Mouse (Mus musculus): ENCODE data around the gene Nfkb2. TPM values are rescaled to one million over a fixed set of nuclear protein-coding genes. Genes with fewer than 3 reads are reported as not detected.
A peak's percentile ranks its signal among the peaks of the same experiment; 100 is the strongest.

Gene Nfkb2
- polyA plus RNA-seq, 1 experiment from 2014 or later: 1.4 TPM

- Histone ChIP-seq H3K4me1 (ENCODE audit: control insufficient read depth, insufficient read depth, low read length) (no peaks in the 10 kb centered on the region; the same call in 1 of the 2 replicates), H3K4me2 (ENCODE audit: low read depth, low read length) (peak overlapping the region; percentile 79), H3K9ac (replicated peaks; ENCODE audit: low read depth, low read length) (peak overlapping the region; percentile 63; the same call in 1 of the 2 replicates), H3K36me3 (ENCODE audit: control insufficient read depth, insufficient read depth, low read length) (no peaks in the 10 kb centered on the region), H3K9me3 (ENCODE audit: control insufficient read depth, low read length) (no peaks in the 10 kb centered on the region), H3K27me3 (ENCODE audit: control insufficient read depth, insufficient read depth, low read length) (no peaks in the 10 kb centered on the region), H3K4me3 (ENCODE audit: low read depth, low read length) (peak overlapping the region; percentile 50), H3K27ac (ENCODE audit: low read depth, low read length) (no peak overlapping the region)
- WGBS: 19% methylated on average over 25 of the region's 25 CpGs
- ATAC-seq (ENCODE audit: low read depth): 0 out of 2 replicates have a peak, but pooled peaks have one; percentile 15
These were observed 53.5 kb downstream of the Nfkb2 start for GRCm38 (mm10) chr19:46357344-46358280.

DNA sequence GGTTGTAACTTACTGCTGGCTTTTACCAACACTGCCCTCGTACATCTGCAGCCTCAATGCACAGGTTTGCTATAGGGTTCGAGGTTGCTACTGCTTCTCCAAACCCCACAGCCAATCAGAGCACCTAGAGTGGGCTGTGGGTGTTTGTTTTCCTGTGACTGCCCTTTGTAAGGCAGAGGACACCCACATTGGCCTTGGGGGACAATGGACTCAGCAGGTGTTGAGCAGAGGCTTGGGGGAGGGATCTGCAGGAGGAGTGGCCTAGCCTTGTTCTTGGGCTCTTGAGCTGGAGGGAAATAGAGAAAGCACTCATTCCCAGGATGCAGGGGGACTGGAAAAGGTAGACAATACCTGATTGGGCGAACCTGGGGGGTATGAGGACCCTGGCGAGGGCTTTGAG lies 54.3 kb downstream of the Nfkb2 start:
- WGBS: 64% methylated on average over 4 of the region's 4 CpGs
- no peak overlapping the region for H3K4me2 ChIP-seq (ENCODE audit: low read depth, low read length)
- H3K36me3 ChIP-seq (ENCODE audit: control insufficient read depth, insufficient read depth, low read length): no peaks in the 10 kb centered on the region
- H3K27ac ChIP-seq (ENCODE audit: low read depth, low read length): no peak overlapping the region
- no peaks in the 10 kb centered on the region; the same call in 1 of the 2 replicates for H3K4me1 ChIP-seq (ENCODE audit: control insufficient read depth, insufficient read depth, low read length)
- H3K9ac ChIP-seq (replicated peaks; ENCODE audit: low read depth, low read length): no peak overlapping the region
- H3K4me3 ChIP-seq (ENCODE audit: low read depth, low read length): no peak overlapping the region
- no peak for ATAC-seq (ENCODE audit: low read depth)
- no peaks in the 10 kb centered on the region for H3K27me3 ChIP-seq (ENCODE audit: control insufficient read depth, insufficient read depth, low read length)
- H3K9me3 ChIP-seq (ENCODE audit: control insufficient read depth, low read length): no peaks in the 10 kb centered on the region

MicroRNAs within 50 kb of the gene (microRNA counts, 519-probe panel; counts per million panel counts)
- not detected for microRNA mmu-miR-146b

Small RNA genes within 50 kb of the gene (microRNA-seq; reads per million reads assigned to microRNA genes)
- gene Mir146b: 2.8 reads per million, percentile 2 among the genes with 10 or more reads in this experiment

Other genes with a start within 250 kb of the Nfkb2 start
- gene Nolc1, start 228.5 kb upstream of the Nfkb2 start, polyA plus RNA-seq (2014; fragmentation: Nextera tagmentation; extraction: Ambion mirVana): 61.4 and 61.7 TPM in 2 replicates
- not detected in 2 replicates for gene Elovl3, start 172.4 kb upstream of the Nfkb2 start, polyA plus RNA-seq (2014; fragmentation: Nextera tagmentation; extraction: Ambion mirVana)
- gene Pitx3, start 156.0 kb upstream of the Nfkb2 start, polyA plus RNA-seq (2014; fragmentation: Nextera tagmentation; extraction: Ambion mirVana): not detected in 2 replicates
- gene Gbf1, start 151.8 kb upstream of the Nfkb2 start, polyA plus RNA-seq (2014; fragmentation: Nextera tagmentation; extraction: Ambion mirVana): 70.1 and 79.4 TPM in 2 replicates
- gene Psd, start 22.8 kb downstream of the Nfkb2 start, polyA plus RNA-seq (2014; fragmentation: Nextera tagmentation; extraction: Ambion mirVana): 85.8 and 127 TPM in 2 replicates
- gene Fbxl15, start 23.9 kb downstream of the Nfkb2 start, polyA plus RNA-seq (2014; fragmentation: Nextera tagmentation; extraction: Ambion mirVana): 42.5 and 53.1 TPM in 2 replicates
- 346 and 359 TPM in 2 replicates for gene Cuedc2, start 34.4 kb downstream of the Nfkb2 start, polyA plus RNA-seq (2014; fragmentation: Nextera tagmentation; extraction: Ambion mirVana)
- gene Mfsd13a, start 36.8 kb downstream of the Nfkb2 start, polyA plus RNA-seq (2014; fragmentation: Nextera tagmentation; extraction: Ambion mirVana): 10.7 and 12.7 TPM in 2 replicates
- 2.0 and 3.9 TPM in 2 replicates for gene 2310034G01Rik, start 46.0 kb downstream of the Nfkb2 start, polyA plus RNA-seq (2014; fragmentation: Nextera tagmentation; extraction: Ambion mirVana)
- gene Actr1a, start 91.4 kb downstream of the Nfkb2 start, polyA plus RNA-seq (2014; fragmentation: Nextera tagmentation; extraction: Ambion mirVana): 320 and 344 TPM in 2 replicates
- gene Sufu, start 92.6 kb downstream of the Nfkb2 start, polyA plus RNA-seq (2014; fragmentation: Nextera tagmentation; extraction: Ambion mirVana): 20.2 and 24.9 TPM in 2 replicates
- gene Trim8, start 197.4 kb downstream of the Nfkb2 start, polyA plus RNA-seq (2014; fragmentation: Nextera tagmentation; extraction: Ambion mirVana): 32.2 and 37.5 TPM in 2 replicates

Data from neural tube, embryonic 14.5 days (tissue).